In genomic region chr12:111275150-111275841, GRCm38 (mm10) we compare ENCODE assay signal across 9 mouse cellular contexts. TPM values are rescaled to one million over a fixed set of nuclear protein-coding genes. Genes with fewer than 3 reads are reported as not detected.
DNase-seq lines count a peak whose midpoint lies in the region; ATAC-seq and TF ChIP-seq lines count a peak whose summit lies in the region.
"Had no signal": no experiment of that assay in that cellular context is flagged by ENCODE, and none has a peak within 500 bp of the region (broad histone marks: within the 10 kb centered on the region; RNA-seq: fewer than 3 reads in every experiment).

No protein-coding gene starts in this region.

- H3K9me3 ChIP-seq in hindbrain, embryonic 14.5 days (ENCODE audit: control insufficient read depth, low read length) = no peaks in the 10 kb centered on the region
- 0 out of 2 replicates have a peak, but pooled peaks cover 3% of the 10 kb centered on the region for H3K9me3 ChIP-seq in midbrain, embryonic 16.5 days (replicated peaks; ENCODE audit: control insufficient read depth, low read length, poor library complexity, severe bottlenecking)

- TF ChIP-seq POLR2A in cortical plate, adult 2 months (IDR thresholded peaks at IDR 0.05; ENCODE audit: extremely low read depth, insufficient read depth, low read length) = no peak

- no peak for TF ChIP-seq CTCF in left cerebral cortex, adult 2 months (IDR thresholded peaks at IDR 0.05)
- TF ChIP-seq CTCF in cortical plate, adult 2 months (IDR thresholded peaks at IDR 0.05; ENCODE audit: extremely low read depth, insufficient read depth, low read length) = no peak

- H3K36me3 ChIP-seq in hindbrain, embryonic 14.5 days (replicated peaks; ENCODE audit: control insufficient read depth, insufficient read depth) = no peaks in the 10 kb centered on the region
- H3K36me3 ChIP-seq in midbrain, embryonic 16.5 days (ENCODE audit: control insufficient read depth, insufficient read depth, low read length) = no peaks in the 10 kb centered on the region

- peaks cover 73% of the 10 kb centered on the region for H3K27me3 ChIP-seq in hindbrain, embryonic 14.5 days (ENCODE audit: control insufficient read depth, insufficient read depth, low read length)
- peaks cover 68% of the 10 kb centered on the region for H3K27me3 ChIP-seq in midbrain, embryonic 16.5 days (ENCODE audit: control insufficient read depth, insufficient read depth, low read depth, low read length)

- DNase-seq in left cerebral cortex, adult 2 months (ENCODE audit: extremely low spot score in 1 of 2, low spot score in 2 of 2) = no peak
- DNase-seq in left cerebral cortex, adult 11 months (ENCODE audit: low spot score) = no peak
- DNase-seq in hindbrain, embryonic 14.5 days (ENCODE audit: low spot score) = no peak
- DNase-seq in layer of hippocampus, adult 8-10 months (ENCODE audit: low spot score in 2 of 2) = no peak
- no peak for DNase-seq in urinary bladder, adult 2 months (ENCODE audit: low spot score)
- DNase-seq in gastrocnemius, adult 8-10 months (ENCODE audit: low spot score in 2 of 2) = no peak

- H3K4me2 ChIP-seq in hindbrain, embryonic 14.5 days (replicated peaks) = peak overlapping the region; percentile 81
- peak overlapping the region; percentile 74 for H3K4me2 ChIP-seq in midbrain, embryonic 16.5 days (ENCODE audit: low read length)

- H3K4me1 ChIP-seq in cortical plate, adult 2 months (ENCODE audit: control insufficient read depth, insufficient read depth, low read length) = no peaks in the 10 kb centered on the region
- H3K4me1 ChIP-seq in hindbrain, embryonic 14.5 days (replicated peaks; ENCODE audit: control insufficient read depth, insufficient read depth, low read length) = peaks cover 15% of the 10 kb centered on the region
- peaks cover 13% of the 10 kb centered on the region for H3K4me1 ChIP-seq in midbrain, embryonic 16.5 days (ENCODE audit: control insufficient read depth, insufficient read depth, low read length)

- ATAC-seq in hindbrain, embryonic 14.5 days (ENCODE audit: low FRiP score) = no peak; the same call in 1 of the 2 replicates
- ATAC-seq in midbrain, embryonic 16.5 days = peak; percentile 19; the same call in 1 of the 2 replicates

- H3K9ac ChIP-seq in hindbrain, embryonic 14.5 days = peak overlapping the region; percentile 55
- peak overlapping the region; percentile 66 for H3K9ac ChIP-seq in midbrain, embryonic 16.5 days (ENCODE audit: low read depth, low read length)

- intact Hi-C loops in left cerebral cortex, adult 2 months (cut with DNase I) = no loop called here

- peak overlapping the region; percentile 48 for H3K4me3 ChIP-seq in left cerebral cortex, adult 2 months
- peak overlapping the region; percentile 20 for H3K4me3 ChIP-seq in cortical plate, adult 2 months (ENCODE audit: insufficient read depth, low read length)
- peak overlapping the region; percentile 39 for H3K4me3 ChIP-seq in hindbrain, embryonic 14.5 days (replicated peaks; ENCODE audit: low read length)
- peak overlapping the region; percentile 49 for H3K4me3 ChIP-seq in midbrain, embryonic 16.5 days (ENCODE audit: low read depth, low read length)
- H3K4me3 ChIP-seq: myocyte had no signal

- no peak overlapping the region for H3K27ac ChIP-seq in left cerebral cortex, adult 2 months
- no peak overlapping the region for H3K27ac ChIP-seq in cortical plate, adult 2 months (ENCODE audit: insufficient read depth, low read length)
- H3K27ac ChIP-seq in hindbrain, embryonic 14.5 days = no peak overlapping the region
- no peak overlapping the region for H3K27ac ChIP-seq in midbrain, embryonic 16.5 days (ENCODE audit: low read length)

- WGBS in hindbrain, embryonic 14.5 days = 2% methylated on average over 57 of the region's 58 CpGs
- WGBS in midbrain, embryonic 16.5 days = 3% methylated on average over 55 of the region's 58 CpGs

RNA-seq across cellular contexts. Expression of gene Amn, which starts 4.4 kb away (rescaled TPM):
- total RNA-seq in left cerebral cortex, adult 2 months (2021) = 1 to 10 TPM; 8.0 to 10.0 TPM
- polyA plus RNA-seq in cortical plate, adult 2 months (2012; rRNA removed) = 18.7 and 23.1 TPM in 2 replicates
- 19.6 and 20.5 TPM in 2 replicates for polyA plus RNA-seq in hindbrain, embryonic 14.5 days (2014; fragmentation: Nextera tagmentation; extraction: Ambion mirVana)
- polyA plus RNA-seq in midbrain, embryonic 16.5 days (2015; fragmentation: Nextera tagmentation; extraction: Ambion mirVana) = 16.4 and 29.5 TPM in 2 replicates
- total RNA-seq in layer of hippocampus, adult 8-10 months (2022) = 1 to 10 TPM; 4.4 to 8.6 (median 6.9) TPM
- 2.3 and 4.1 TPM in 2 replicates for polyA plus RNA-seq in urinary bladder, adult 2 months (2012; rRNA removed)
- total RNA-seq in gastrocnemius, adult 8-10 months (2022) = not detected
